Mouse (Mus musculus) liver, postnatal 0 days (tissue): ENCODE measurements at regions not wholly inside any gene's neighbourhood (a gene's known extent, or its start where the extent isn't known, plus 50 kb on each side); places are given as distances from the start of the nearest gene placed in this dataset.

ENCODE experiments used
- CTCF ChIP-seq: sonication (generic); IDR thresholded peaks from 2 replicates; pipeline ENCODE4 v1.5.1; 2016; ENCODE audit warnings: antibody characterized with exemption, low read depth
- EP300 ChIP-seq: IDR thresholded peaks from 2 replicates; pipeline ENCODE4 v1.6.1; 2016; ENCODE audit warnings: antibody characterized with exemption, low read depth, mild to moderate bottlenecking

- no peak for TF ChIP-seq CTCF
- TF ChIP-seq EP300, result no peak
Measured at GRCm38 (mm10) chr1:183553219-183553618, 135.2 kb downstream of the Hhipl2 start.
